Mouse (Mus musculus) retina, postnatal 1 day (tissue): ENCODE measurements around the gene Thra.
A peak's percentile ranks its signal among the peaks of the same experiment; 100 is the strongest.
"Not testable (repeated sequence)": the region's sequence is repeated elsewhere in the genome, so short reads cannot be mapped to it uniquely, and the experiment has no call there.

Experiments used
- DNase-seq: peaks from one replicate; pipeline ENCODE4 v3.0.0-alpha.2; 2012

The Thra gene

DNA sequence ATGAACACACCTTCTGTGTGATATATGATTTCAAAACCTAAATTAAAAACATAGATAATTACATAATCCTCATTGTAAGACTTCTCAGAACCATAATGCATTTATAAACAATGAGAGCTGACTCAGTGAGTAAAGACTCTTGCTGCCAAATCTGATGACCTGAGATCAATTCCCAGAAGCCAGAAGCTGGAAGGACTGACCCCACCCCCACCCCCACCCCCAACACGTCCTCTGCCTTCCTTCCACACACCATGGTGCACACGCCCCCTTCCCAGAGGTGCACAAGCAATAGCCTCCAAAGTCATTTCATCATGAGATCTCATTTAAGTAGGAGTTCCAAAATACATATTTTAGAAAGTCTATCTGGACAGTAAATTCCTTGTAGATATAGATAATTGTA is 19.7 kb upstream of the Thra start:
- DNase-seq, result no peak

DNA sequence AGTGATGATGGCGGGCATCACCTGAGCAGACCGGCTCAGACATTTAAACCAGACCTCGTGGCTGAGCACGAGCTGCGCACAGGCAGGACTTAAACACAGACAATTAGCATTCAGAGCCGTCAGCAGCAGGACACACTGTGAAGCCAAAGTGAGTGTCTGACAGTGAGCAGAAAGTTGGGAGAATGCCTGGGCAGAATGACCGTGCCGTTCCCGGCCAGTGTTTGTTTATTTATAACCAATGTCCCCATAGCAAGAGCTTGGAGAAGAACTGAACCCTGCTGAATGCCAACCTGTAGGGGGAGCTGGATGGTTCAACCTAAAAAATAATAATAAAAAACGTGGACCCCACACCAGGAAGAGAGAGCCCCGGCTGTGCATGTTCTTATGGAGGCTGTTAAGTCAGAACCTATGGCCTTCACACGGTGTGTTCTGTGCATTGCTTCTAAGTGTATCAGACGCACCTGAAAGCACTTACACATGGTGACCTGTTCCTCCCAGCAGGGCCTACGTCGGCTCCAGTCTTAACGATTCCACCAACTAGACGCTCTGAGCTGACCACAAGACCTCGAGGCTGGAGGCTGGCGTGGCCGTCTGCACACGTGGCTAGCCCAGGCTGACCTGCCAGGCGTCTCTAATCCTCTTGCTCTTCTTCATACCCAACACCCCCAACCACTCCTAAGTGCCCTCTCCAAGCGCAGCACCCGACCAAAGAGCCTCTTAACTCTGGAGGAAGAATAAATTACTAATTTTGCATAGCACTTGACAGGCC is 18.8 kb upstream of the Thra start:
- peak; percentile 41 for DNase-seq

DNA sequence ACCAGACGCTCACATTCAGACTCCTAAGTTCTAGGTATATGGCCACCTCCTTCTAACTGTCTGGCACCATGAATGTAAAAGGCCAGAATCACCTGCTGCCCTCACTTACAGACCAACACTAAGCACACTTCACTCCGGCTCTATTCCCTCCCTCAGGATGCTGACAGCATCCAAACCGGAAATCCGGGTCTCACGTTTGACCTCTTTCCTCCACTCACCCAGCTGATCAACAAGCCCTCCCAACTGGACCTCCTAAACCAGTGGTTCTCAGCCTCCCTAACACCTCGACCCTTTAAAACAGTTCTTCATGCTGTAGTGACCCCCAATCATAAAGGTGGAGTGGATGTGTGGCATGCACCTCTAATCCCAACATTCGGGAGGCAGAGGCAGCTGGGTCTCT is 17.3 kb upstream of the Thra start:
- DNase-seq, result no peak

DNA sequence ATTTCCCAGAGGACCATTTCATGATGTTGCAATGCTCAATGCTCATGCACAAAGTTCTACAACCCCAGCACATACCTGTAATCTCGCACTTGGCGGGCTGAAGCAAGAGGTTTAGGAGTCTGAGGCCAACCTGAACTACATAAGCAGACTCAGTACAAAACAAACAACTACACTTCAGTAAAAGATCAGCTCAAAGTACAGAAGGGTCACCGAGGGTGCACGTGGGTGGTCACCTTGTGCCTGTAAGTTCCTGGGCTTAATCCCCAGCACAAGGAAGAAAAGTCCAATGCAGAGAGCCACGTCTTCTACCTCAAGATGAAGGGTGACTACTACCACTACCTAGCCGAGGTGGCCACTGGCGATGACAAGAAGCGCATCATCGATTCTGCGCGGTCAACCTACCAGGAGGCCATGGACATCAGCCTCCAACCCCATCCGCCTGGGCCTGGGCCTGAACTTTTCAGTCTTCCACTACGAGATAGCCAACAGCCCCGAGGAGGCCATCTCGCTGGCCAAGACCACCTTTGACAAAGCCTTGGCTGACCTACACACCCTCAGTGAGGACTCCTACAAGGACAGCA is 14.4 kb upstream of the Thra start:
- DNase-seq, result no peak

DNA sequence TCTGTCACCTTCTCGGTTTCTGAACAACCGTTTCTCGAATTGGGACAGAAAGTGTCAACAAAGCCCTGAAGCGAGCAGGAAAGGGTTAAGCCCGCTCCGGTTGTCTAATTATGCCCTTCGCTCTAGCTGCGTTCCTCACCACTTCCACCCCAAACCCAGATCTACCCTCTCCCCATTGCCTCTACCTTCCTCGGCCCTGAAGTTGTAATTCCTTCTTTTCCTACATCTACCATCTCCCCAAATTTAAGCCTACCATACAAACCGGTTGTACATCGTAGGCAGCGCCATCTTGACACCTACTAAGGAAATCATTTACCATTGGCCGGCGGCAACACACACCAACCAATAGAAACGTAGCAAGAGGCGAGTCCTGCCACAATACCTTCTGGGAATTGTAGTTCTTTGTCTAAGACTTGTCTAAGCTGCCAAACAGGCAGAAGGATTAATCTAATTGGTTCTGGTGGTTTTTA is 11.3 kb upstream of the Thra start, which contains the start of gene Med24:
Gene Med24, minus strand, starts transcription at position 317 of the 470 bp plus-strand sequence.
- peak; percentile 97 for DNase-seq

DNA sequence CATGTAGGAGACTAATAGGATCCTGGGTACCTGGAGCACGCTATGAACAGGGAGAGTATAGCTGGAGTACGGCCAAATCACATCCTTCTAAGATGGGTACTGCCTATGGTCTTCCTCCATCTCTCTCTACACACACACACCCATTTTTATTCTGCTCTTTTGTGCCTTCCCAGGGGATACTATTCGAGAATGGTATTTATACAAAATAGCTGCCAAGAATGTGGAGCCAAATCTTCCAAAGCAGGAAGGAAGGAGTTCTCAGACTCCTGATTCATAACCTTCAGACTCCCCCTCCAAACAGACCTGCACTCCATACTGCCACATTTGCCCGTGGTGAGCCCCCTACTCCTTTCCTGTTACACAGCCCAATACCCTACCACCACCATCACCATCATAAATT is 9.7 kb upstream of the Thra start:
- no peak for DNase-seq

DNA sequence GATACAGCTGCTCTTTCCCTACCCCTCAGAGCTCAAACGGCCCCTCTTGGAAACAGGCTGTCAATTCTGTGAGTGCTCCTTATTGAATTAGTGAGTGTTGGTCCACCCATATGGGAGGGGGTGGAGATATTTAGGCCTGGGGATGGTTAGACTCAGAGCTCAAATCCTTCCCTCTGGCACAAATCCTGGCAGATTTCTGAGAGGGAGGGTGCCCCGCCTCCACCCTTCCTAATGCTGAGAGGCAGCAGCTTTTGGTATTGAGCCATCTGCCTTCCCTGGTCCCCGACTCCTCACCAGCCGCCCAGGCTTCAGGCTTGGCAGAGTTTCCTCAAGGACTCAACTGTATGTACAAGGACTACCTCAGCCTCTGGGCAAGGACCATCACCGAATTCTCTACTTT is 9.3 kb upstream of the Thra start:
- peak; percentile 55 for DNase-seq

DNA sequence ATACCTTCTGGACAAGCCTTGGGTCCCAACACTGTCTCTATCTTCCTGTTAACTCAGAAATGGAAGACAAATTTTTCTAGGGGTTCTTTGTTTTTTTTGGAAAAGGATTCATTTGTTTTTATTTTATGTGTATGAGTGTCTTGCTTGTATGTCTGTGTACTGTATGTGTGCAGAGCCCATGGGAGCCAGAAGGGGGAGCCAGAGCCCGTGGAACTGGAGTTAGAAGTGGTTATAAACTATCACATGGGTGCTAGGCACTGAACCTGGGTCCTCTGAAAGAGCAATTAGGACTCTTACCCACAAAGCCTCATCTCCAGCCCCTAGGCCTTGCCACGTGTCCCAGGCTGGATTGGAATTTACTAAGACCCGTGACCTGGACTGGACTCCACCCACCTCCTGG is 6.4 kb upstream of the Thra start:
- no peak for DNase-seq

DNA sequence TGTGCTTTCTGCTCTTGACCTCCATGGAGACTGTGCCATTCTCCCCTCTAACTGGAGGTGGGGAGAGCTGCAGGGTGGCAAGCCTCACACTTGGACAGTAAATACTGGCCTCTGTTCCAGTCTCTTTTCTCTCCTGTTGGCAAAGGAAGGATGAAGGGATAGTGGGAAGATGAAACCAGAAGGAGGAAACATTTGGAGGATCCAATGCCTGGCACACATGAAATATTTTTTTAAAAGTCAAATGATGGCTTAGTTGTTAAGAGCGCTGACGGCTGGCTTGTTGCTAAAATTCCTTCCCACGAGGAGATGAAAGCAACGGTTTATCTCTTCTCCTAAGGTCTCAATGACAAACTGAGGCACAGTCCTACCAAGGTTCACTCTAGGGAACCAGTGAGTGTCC is 5.3 kb upstream of the Thra start:
- no peak for DNase-seq

DNA sequence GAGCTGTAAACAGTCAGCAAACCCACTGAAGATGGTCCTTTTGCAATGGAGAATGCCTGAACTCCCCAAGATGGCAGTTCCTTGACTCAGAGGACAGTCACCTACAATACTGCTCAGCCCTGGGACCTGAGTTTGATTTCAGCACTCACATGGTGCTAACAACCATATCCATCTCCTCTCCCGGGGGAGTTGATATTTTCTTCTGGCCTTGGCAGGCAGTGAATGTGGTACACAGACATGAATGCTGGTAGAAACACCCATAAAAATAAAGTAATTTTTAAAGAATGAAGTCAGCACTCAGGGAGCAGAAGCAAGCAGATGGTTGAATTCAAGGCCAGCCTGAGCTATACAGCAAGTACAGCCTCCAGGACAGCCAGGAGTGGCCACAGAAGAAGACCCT is 4.3 kb upstream of the Thra start:
- no peak for DNase-seq

DNA sequence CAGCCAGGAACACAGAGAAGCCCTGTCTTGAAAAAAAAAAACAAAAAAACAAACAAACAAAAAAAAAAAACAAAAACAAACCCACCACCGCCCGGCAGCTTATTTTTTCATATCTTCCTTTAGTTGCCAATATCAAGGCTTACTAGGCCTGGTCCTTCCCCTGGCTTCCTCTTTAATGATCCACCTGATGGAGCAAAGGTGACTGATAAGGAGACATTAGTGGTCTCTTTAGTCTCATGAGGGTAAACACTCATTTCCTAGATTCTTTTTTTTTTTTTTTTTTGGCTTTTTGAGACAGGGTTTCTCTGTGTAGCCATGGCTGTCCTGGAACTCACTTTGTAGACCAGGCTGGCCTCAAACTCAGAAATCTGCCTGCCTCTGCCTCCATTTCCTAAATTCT is 3.2 kb upstream of the Thra start:
- not testable (repeated sequence) for DNase-seq

DNA sequence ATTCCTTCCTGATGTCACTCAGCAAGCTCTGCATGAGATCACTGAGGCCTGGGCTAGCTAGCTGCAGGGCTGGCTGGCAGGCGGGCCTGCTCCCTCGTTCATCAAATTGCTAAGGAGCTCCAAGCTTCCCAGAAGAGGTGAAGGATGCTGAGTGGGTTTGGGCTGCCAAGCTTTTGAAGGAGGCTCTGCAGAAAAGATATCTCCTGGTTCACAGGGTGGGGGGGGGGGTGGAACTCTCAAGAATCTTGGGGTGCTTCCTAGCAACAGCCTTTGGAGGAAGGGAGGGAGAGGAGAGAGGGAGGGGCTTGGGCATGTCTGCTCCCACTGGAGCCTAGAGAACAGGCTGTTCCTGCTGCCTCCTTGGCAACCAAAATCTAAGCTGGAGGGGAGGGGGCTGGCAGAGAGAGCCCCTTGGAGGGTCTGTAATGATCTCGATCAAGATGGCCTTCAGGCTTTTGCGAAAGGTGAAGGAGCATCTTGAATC is 2.0 kb upstream of the Thra start:
- DNase-seq, result no peak

DNA sequence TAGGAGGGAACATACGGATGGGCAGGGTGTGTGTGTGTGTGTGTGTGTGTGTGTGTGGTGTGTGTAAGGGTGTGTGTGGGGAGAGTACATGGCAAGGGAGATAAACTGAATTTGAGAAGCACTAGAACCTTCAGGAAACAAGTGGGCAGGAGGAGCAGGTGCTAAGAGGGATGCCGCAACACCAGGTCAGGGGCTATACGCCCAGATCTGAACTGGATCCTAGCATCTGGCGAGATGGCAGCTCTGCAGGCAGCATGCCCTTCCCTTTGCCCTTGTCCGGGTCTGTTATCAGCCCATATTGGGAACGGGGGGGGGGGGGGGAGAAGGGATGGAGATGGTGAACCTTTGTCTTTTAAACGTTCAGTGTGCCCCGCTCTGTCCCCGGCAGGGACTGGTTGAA is 1.5 kb upstream of the Thra start:
- no peak for DNase-seq

DNA sequence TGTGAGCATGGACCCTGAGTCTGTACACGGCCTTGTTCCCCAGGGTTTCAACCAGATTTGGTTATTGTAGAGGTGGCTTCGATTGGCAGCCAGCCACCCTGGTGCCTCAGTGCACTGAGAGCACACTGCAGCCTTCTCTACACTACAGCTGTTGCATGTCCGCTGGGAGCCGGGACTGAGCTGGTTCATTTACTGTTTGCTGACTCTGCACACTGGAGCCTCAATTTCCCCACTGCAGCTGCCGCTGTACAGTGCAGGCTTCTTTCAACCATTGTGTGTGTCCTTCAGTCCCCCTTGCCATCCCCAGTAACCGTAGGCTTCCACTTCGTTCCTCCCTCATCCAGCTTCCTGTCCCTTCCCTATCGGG is 429 bp upstream of the Thra start:
- DNase-seq, result no peak

DNA sequence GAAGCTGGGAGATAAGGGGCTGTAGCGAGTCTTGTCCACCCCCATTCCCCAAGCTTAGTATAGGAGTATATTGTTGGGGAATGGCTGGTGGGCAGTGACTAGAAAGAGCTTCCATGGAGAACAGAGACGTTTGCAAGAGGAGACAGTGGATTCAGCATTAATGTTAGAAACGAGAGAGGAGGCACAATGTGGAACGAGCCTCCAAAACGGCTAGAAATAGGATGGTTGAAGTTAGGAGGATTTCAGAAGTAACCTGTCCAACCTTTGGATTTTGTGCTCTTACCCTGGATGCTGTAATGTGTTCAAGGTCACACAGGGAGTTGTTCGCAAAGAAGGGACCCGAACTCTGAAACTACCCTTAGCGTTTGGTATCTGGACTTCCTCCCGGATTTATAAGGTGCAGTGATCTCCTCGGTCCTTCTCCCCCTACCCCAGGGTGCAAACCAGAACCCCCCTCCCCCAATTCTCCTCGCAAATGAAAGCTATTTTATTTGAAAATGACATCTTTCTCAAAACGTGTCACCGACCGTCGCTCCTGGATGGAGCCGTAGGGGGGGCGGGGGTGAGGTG is 698 bp downstream of the Thra start:
- DNase-seq, result no peak

DNA sequence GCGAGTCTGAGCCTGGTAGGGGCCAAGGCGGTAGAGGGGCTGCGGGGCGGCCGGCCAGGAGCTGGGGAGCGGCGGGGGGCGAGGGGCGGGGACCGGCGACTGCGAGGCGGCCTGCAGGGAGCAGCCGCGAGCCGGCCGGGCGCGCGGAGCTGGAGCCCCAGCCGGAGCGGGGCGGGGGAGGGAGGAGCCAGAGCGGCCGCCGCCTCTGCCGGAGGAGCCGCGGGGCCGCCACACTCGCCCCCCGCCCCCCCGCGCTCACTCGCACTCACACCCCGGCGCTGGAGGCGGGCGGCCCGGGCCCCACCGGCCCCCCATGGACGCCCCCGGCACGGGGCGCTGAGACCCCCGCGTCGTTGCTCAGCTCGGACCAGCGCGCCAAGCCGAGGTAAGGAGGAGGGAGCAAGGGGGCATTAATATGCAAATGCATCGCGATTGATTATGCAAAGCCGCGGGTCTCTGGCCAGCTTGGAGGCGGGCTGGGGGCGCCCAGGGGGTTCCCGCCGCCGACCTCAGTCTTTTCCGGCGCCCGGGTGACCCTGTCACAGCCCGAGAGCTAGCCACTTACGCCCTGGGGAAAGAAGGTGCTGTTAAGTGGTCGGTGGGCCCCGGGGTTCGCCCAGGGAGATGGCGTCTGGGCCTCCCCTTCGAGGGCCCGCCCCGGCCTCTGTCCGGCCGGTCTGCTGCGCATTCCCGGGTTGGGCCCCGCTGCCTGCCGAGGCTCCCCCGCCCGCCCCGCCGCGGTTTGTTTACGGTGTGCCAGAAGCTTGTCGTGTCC is 1.4 kb downstream of the Thra start:
- DNase-seq, result peak; percentile 88

DNA sequence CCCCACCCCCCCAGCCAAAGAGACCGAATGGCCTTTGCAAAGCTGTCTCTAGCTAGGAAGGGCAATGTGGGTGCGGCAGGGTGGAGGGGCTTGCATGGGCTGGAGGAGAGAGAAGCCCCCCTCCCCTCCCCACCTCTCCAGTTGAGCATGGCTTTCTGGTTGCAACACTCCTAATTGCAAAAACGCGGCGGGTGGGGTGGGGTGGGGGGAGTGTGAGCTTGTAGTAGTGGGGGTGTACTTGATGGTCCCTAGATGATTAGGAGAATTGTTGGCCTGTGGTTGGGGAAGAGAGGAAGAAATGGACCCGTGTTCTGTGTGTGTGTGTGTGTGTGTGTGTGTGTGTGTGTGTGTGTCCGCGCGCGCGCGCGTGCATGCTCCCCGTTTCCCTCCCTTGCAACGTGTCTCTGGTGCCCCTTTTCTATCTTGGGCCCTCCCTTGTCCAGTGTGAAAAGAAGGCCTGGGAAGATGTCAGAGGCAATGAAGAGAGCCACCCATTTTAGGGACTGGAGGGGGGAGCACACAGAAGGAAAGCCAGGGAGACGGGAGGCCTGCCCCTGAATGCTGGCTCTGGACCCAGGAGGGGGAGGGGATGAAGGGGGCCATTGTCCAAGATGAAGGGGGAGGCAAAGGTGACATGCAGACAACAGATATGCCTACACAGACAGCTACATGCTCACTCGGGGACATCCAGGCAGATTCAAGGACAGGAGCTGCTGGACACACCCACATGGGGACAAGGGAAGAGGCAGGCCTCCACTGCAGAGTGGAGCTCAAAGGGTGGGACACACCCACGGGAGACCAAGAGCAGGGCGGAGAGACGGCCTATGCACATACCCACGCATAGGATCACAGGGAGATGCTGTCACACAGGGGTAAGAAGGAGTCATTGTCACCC is 2.2 kb downstream of the Thra start:
- peak; percentile 62 for DNase-seq

DNA sequence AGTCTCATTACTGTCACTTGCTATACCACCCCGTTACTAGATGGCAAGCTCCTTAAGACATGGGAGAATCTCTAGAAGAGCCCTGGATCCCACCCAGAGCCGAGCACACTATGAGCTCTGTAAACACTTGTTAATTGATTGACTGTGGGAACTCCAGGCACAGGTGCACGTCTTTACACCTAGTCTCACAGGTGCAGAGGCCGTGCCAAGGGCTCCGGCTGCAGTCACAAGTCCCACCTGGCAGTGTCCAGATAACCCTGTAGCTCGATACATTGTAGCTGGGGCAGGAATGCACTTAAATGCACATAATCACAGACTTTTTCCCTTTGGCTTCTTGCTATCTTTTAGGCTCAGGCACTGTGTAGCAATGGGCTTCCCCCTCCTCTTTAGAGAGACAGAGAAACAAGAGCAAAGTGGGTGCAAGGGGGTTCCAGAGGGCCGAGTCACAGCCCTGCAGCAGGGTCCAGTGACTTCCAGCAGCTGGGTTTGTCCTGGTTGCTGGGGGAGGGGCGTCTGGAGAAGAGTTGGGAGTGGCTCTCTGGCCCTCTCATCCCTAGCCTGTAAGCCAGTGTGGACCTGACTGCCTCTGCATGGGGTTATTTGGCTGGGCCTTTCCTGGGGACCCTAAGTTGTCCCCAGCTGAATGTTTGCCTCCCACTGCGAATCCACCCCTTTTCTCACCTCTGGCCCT is 3.4 kb downstream of the Thra start:
- DNase-seq, result peak; percentile 87

DNA sequence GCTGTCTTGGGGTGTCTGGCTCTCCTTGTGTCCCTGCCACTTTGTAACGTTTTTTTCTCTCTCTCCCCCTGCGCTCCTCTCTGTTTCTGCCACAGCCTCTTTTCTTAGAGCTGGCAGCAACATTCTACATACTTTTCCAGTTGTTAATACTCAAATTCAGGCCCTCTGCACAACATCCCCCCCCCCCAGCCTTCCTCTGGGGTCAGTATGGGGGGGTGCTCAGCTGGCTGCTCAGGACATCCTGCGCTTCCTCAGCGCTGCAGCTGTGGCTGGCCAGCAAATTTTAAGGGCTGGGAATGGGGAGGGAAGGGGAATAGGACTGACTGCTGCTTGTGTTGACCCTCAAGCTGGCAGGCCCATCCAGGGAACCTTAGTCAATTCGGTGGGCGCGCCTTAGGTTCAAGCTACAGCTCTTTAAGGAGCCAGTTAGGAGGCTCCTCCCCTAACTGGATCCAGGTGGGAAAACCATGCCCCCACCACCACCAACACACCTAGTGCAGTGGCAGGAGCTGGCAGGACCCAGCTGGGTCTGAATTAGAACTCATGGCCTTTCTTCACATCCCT is 4.1 kb downstream of the Thra start:
- DNase-seq, result no peak

DNA sequence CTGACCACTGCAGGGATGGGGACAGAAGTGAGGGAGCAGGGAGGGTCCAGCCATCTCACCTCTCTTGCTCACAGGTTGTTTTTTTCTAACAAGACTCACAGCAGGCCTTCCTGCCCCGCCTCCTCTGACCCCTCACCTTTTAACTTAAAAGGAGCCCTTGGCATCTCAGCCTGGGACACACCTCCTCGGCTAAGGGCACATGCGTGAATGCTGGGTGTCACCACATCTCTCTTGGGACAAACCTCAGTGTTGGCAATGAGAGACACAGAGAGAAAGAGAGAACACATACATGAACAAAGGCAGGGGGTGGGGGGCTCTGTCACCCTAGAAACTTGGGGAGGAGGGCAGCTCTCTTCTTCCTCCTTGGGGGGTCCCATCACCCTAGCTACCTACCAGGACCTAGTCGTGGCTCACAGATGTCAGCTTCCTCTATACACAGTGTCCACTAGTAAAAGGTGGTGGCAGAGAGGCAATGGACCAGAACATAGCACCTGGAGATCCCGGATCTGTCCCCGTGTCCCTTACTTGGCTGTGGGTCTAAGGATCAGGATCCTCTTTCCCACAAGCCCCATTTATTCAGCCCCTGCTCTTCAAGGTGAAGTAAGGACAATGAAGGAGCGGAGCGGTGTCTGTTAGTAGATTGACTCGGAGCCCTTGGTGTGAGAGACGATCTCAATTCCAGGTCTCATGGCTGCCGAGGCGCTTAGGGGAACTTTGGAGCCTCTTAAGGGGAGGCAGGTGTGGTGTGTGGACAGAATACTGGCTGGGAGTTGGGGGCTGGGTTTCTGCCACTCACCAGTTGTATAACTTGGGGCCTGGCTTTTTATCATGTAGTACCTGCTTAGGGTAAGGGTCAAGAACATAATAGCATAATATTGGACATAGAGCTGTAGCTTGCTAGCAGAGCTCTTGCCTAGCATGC is 5.8 kb downstream of the Thra start:
- no peak for DNase-seq
